Mouse (Mus musculus) limb, embryonic 11.5 days (tissue): ENCODE data around the gene Anapc1. TPM values are rescaled to one million over a fixed set of nuclear protein-coding genes. Genes with fewer than 3 reads are reported as not detected.

Experiments used
- ATAC-seq: fragments of 200-750 bp; cut with Nextera tagmentation; 2 replicates; pipeline ENCODE4 v1.8.0; 2017; ENCODE audit warnings: low read depth; ENCODE audit not compliant: insufficient number of reproducible peaks, low FRiP score, low TSS enrichment
- DNase-seq: peaks from one replicate; pipeline ENCODE4 v3.0.0-alpha.2; 2015; ENCODE audit warnings: low spot score
- H3K27ac ChIP-seq: fragments of 300-500 bp; sonication (generic); replicated peaks from 2 replicates; pipeline ENCODE4 v1.5.1; 2014; ENCODE audit warnings: low read depth, mild to moderate bottlenecking, low read length
- H3K27me3 ChIP-seq: fragments of 300-500 bp; sonication (generic); 2 replicates; pipeline ENCODE4 v1.6.1; 2014; ENCODE audit warnings: mild to moderate bottlenecking, low read length, mixed read lengths; ENCODE audit not compliant: control insufficient read depth, insufficient read depth
- H3K36me3 ChIP-seq: fragments of 300-500 bp; sonication (generic); 2 replicates; pipeline ENCODE4 v1.6.1; 2014; ENCODE audit warnings: mild to moderate bottlenecking, low read length, moderate library complexity, mixed read lengths; ENCODE audit not compliant: control insufficient read depth, insufficient read depth
- H3K4me1 ChIP-seq: fragments of 300-500 bp; sonication (generic); 2 replicates; pipeline ENCODE4 v1.6.1; 2014; ENCODE audit warnings: low read length, mixed read lengths; ENCODE audit not compliant: control insufficient read depth, insufficient read depth
- H3K4me2 ChIP-seq: fragments of 300-500 bp; sonication (generic); 2 replicates; pipeline ENCODE4 v1.6.1; 2014; ENCODE audit warnings: low read depth, mild to moderate bottlenecking, moderate library complexity; ENCODE audit not compliant: severe bottlenecking
- H3K4me3 ChIP-seq: fragments of 300-500 bp; sonication (generic); 2 replicates; pipeline ENCODE4 v1.5.1; 2014; ENCODE audit warnings: low read depth, low read length
- H3K9ac ChIP-seq: fragments of 300-500 bp; sonication (generic); 2 replicates; pipeline ENCODE4 v1.6.1; 2014; ENCODE audit warnings: mild to moderate bottlenecking, low read length
- H3K9me3 ChIP-seq: fragments of 300-500 bp; sonication (generic); 2 replicates; pipeline ENCODE4 v1.6.1; 2016; ENCODE audit warnings: low read length; ENCODE audit not compliant: control insufficient read depth
- WGBS: fragments of 180-500 bp; shearing (Covaris S2); extraction: QIAGEN DNeasy Blood & Tissue Kit; methylation state at CpG from one replicate; pipeline ENCODE4 v1.1.7; 2014; 5-methylcytosine and 5-hydroxymethylcytosine counted together
- polyA plus RNA-seq: library from polyadenylated mRNA; unstranded; fragments of >200 nt; fragmentation: Nextera tagmentation; extraction: Ambion mirVana; gene quantifications from 2 replicates; pipeline ENCODE4 v1.2.1, GENCODE M21; 2014

The Anapc1 gene
- polyA plus RNA-seq, 1 experiment from 2014 or later, result 99.7 TPM

GRCm38 (mm10) chr2:128613365-128613764, 73.8 kb downstream of the Anapc1 start:
- WGBS, result 93% methylated on average over 5 of the region's 5 CpGs
- H3K27ac ChIP-seq, result no peak overlapping the region
- no peaks in the 10 kb centered on the region for H3K9me3 ChIP-seq
- peaks cover 37% of the 10 kb centered on the region for H3K36me3 ChIP-seq
- no peak overlapping the region for H3K4me2 ChIP-seq
- H3K4me3 ChIP-seq, result no peak overlapping the region
- no peak for DNase-seq
- H3K4me1 ChIP-seq, result no peaks in the 10 kb centered on the region
- no peak overlapping the region for H3K9ac ChIP-seq
- no peaks in the 10 kb centered on the region for H3K27me3 ChIP-seq
- ATAC-seq, result no peak

GRCm38 (mm10) chr2:128612275-128612674, 74.9 kb downstream of the Anapc1 start:
- WGBS, result 95% methylated on average over 7 of the region's 7 CpGs
- DNase-seq (no peak), ATAC-seq (no peak)
- Histone ChIP-seq H3K4me3 (no peak overlapping the region), H3K4me1 (no peaks in the 10 kb centered on the region), H3K9ac (no peak overlapping the region), H3K9me3 (no peaks in the 10 kb centered on the region), H3K36me3 (peaks cover 29% of the 10 kb centered on the region), H3K27ac (no peak overlapping the region), H3K4me2 (no peak overlapping the region), H3K27me3 (no peaks in the 10 kb centered on the region)

- no peaks in the 10 kb centered on the region for H3K27me3 ChIP-seq
- peaks cover 22% of the 10 kb centered on the region for H3K36me3 ChIP-seq
- H3K9me3 ChIP-seq, result no peaks in the 10 kb centered on the region; the same call in 1 of the 2 replicates
- H3K4me3 ChIP-seq, result no peak overlapping the region
- no peak overlapping the region for H3K27ac ChIP-seq
- no peak for DNase-seq
- WGBS, result 93% methylated on average over 8 of the region's 8 CpGs
- H3K9ac ChIP-seq, result no peak overlapping the region
- ATAC-seq, result no peak
- no peak overlapping the region for H3K4me2 ChIP-seq
- no peaks in the 10 kb centered on the region for H3K4me1 ChIP-seq
Measured at GRCm38 (mm10) chr2:128611178-128611577, 76.0 kb downstream of the Anapc1 start.

GRCm38 (mm10) chr2:128609286-128609685, 77.9 kb downstream of the Anapc1 start:
- H3K4me3 ChIP-seq, result no peak overlapping the region
- peaks cover 15% of the 10 kb centered on the region for H3K36me3 ChIP-seq
- no peak for ATAC-seq
- H3K4me2 ChIP-seq, result no peak overlapping the region
- no peaks in the 10 kb centered on the region; the same call in 1 of the 2 replicates for H3K9me3 ChIP-seq
- H3K27ac ChIP-seq, result no peak overlapping the region
- no peak for DNase-seq
- 87% methylated on average over 5 of the region's 5 CpGs for WGBS
- no peaks in the 10 kb centered on the region for H3K27me3 ChIP-seq
- no peak overlapping the region for H3K9ac ChIP-seq
- H3K4me1 ChIP-seq, result no peaks in the 10 kb centered on the region

- 37% methylated on average over 2 of the region's 2 CpGs for WGBS
Measured at GRCm38 (mm10) chr2:128601534-128601933, 85.7 kb downstream of the Anapc1 start.

GRCm38 (mm10) chr2:128592301-128592700, 94.9 kb downstream of the Anapc1 start:
- DNase-seq (no peak), ATAC-seq (no peak)
- 92% methylated on average over 7 of the region's 7 CpGs for WGBS

More at GRCm38 (mm10) chr2:128601534-128601933, 85.7 kb downstream of the Anapc1 start:
- Histone ChIP-seq H3K4me3 (no peak overlapping the region), H3K4me2 (no peak overlapping the region), H3K9me3 (no peaks in the 10 kb centered on the region), H3K36me3 (no peaks in the 10 kb centered on the region), H3K27ac (no peak overlapping the region), H3K4me1 (no peaks in the 10 kb centered on the region), H3K27me3 (no peaks in the 10 kb centered on the region), H3K9ac (no peak overlapping the region)
- ATAC-seq (no peak), DNase-seq (no peak)

GRCm38 (mm10) chr2:128590909-128591308, 96.3 kb downstream of the Anapc1 start, which contains the start of gene Spdye4c:
Gene Spdye4c (plus strand): TSS chr2:128591209.
- Histone ChIP-seq H3K9me3 (no peaks in the 10 kb centered on the region), H3K27me3 (no peaks in the 10 kb centered on the region), H3K27ac (no peak within 1 kb of the TSS), H3K9ac (no peak within 1 kb of the TSS), H3K36me3 (no peaks in the 10 kb centered on the region), H3K4me1 (no peaks in the 10 kb centered on the region), H3K4me2 (no peak within 1 kb of the TSS), H3K4me3 (no peak within 1 kb of the TSS)
- no peak for DNase-seq
- no peak for ATAC-seq
- WGBS, result 86% methylated on average over 3 of the region's 3 CpGs

More at GRCm38 (mm10) chr2:128592301-128592700, 94.9 kb downstream of the Anapc1 start:
- H3K4me1 ChIP-seq, result no peaks in the 10 kb centered on the region
- no peaks in the 10 kb centered on the region for H3K27me3 ChIP-seq
- H3K36me3 ChIP-seq, result no peaks in the 10 kb centered on the region
- H3K4me3 ChIP-seq, result no peak overlapping the region
- no peaks in the 10 kb centered on the region for H3K9me3 ChIP-seq
- H3K9ac ChIP-seq, result no peak overlapping the region
- H3K4me2 ChIP-seq, result no peak overlapping the region
- H3K27ac ChIP-seq, result no peak overlapping the region

- no peak overlapping the region for H3K9ac ChIP-seq
- no peak overlapping the region for H3K27ac ChIP-seq
- H3K4me1 ChIP-seq, result no peaks in the 10 kb centered on the region
- 64% methylated on average over 5 of the region's 5 CpGs for WGBS
- ATAC-seq (no peak), DNase-seq (no peak)
- H3K4me3 ChIP-seq, result no peak overlapping the region
- no peaks in the 10 kb centered on the region for H3K9me3 ChIP-seq
- no peaks in the 10 kb centered on the region for H3K36me3 ChIP-seq
- no peaks in the 10 kb centered on the region for H3K27me3 ChIP-seq
- no peak overlapping the region for H3K4me2 ChIP-seq
Measured at GRCm38 (mm10) chr2:128582881-128583280, 104.3 kb downstream of the Anapc1 start.
